Mouse (Mus musculus): ENCODE measurements around the gene Garnl3.

- no peak for TF ChIP-seq CTCF (IDR thresholded peaks at IDR 0.05; ENCODE audit: low read depth)
- TF ChIP-seq EP300 (IDR thresholded peaks at IDR 0.05; ENCODE audit: low read depth): peak; percentile 82
Measured at GRCm38 (mm10) chr2:32961192-32961995, 170.1 kb downstream of the Garnl3 start, which contains the start of the genes Rpl12 and Lrsam1.

Measured in liver, embryonic 14.5 days (tissue).